Mouse (Mus musculus) heart, embryonic 13.5 days (tissue): ENCODE measurements around the gene Mras. TPM values are rescaled to one million over a fixed set of nuclear protein-coding genes. Genes with fewer than 3 reads are reported as not detected.

Source experiments
- ATAC-seq: fragments of 200-750 bp; cut with Nextera tagmentation; 2 replicates; pipeline ENCODE4 v1.8.0; 2017; ENCODE audit warnings: moderate TSS enrichment; ENCODE audit not compliant: insufficient number of reproducible peaks, low FRiP score, low TSS enrichment; ENCODE audit errors: extremely low read depth
- H3K27ac ChIP-seq: fragments of 300-500 bp; sonication (generic); replicated peaks from 2 replicates; pipeline ENCODE4 v1.5.1; 2015; ENCODE audit warnings: moderate library complexity, mild to moderate bottlenecking, inconsistent platforms
- H3K27me3 ChIP-seq: fragments of 300-500 bp; sonication (generic); replicated peaks from 2 replicates; pipeline ENCODE4 v1.6.1; 2015; ENCODE audit warnings: mild to moderate bottlenecking, inconsistent platforms
- H3K36me3 ChIP-seq: fragments of 300-500 bp; sonication (generic); 2 replicates; pipeline ENCODE4 v1.6.1; 2015; ENCODE audit warnings: mild to moderate bottlenecking, inconsistent platforms
- H3K4me1 ChIP-seq: fragments of 300-500 bp; sonication (generic); 2 replicates; pipeline ENCODE4 v1.6.1; 2015; ENCODE audit warnings: inconsistent platforms
- H3K4me2 ChIP-seq: fragments of 300-500 bp; sonication (generic); 2 replicates; pipeline ENCODE4 v1.6.1; 2015; ENCODE audit warnings: inconsistent platforms, mild to moderate bottlenecking, moderate library complexity
- H3K4me3 ChIP-seq: fragments of 300-500 bp; sonication (generic); 2 replicates; pipeline ENCODE4 v1.5.1; 2015; ENCODE audit warnings: moderate library complexity, mild to moderate bottlenecking, inconsistent platforms
- H3K9ac ChIP-seq: fragments of 300-500 bp; sonication (generic); 2 replicates; pipeline ENCODE4 v1.6.1; 2015; ENCODE audit warnings: inconsistent platforms, mild to moderate bottlenecking, moderate library complexity
- H3K9me3 ChIP-seq: fragments of 300-500 bp; sonication (generic); 2 replicates; pipeline ENCODE4 v1.6.1; 2016; ENCODE audit warnings: inconsistent platforms
- WGBS: fragments of 180-500 bp; shearing (Covaris S2); methylation state at CpG from one replicate; pipeline ENCODE4 v1.1.7; 2015; ENCODE audit warnings: mixed read lengths; 5-methylcytosine and 5-hydroxymethylcytosine counted together
- polyA plus RNA-seq: library from polyadenylated mRNA; unstranded; fragments of >200 nt; fragmentation: Nextera tagmentation; extraction: Ambion mirVana; gene quantifications from 2 replicates; pipeline ENCODE4 v1.2.1, GENCODE M21; 2015

Gene Mras
- polyA plus RNA-seq, 1 experiment from 2014 or later, result 9.3 TPM

GRCm38 (mm10) chr9:99401288-99401974 lies 35.8 kb downstream of the Mras start:
- Histone ChIP-seq H3K9me3 (no peaks in the 10 kb centered on the region), H3K9ac (no peak overlapping the region), H3K4me3 (no peak overlapping the region), H3K27me3 (no peaks in the 10 kb centered on the region), H3K4me1 (peaks cover 17% of the 10 kb centered on the region), H3K27ac (no peak overlapping the region), H3K36me3 (no peaks in the 10 kb centered on the region), H3K4me2 (no peak overlapping the region)
- WGBS, result 68% methylated on average over 9 of the region's 9 CpGs
- ATAC-seq, result no peak

GRCm38 (mm10) chr9:99400781-99401180 lies 36.4 kb downstream of the Mras start:
- Histone ChIP-seq H3K4me1 (peaks cover 17% of the 10 kb centered on the region), H3K9me3 (no peaks in the 10 kb centered on the region), H3K4me2 (no peak overlapping the region), H3K36me3 (no peaks in the 10 kb centered on the region), H3K4me3 (no peak overlapping the region), H3K27ac (no peak overlapping the region), H3K27me3 (no peaks in the 10 kb centered on the region), H3K9ac (no peak overlapping the region)
- no peak for ATAC-seq
- WGBS, result 62% methylated on average over 6 of the region's 6 CpGs

- Histone ChIP-seq H3K27me3 (no peaks in the 10 kb centered on the region), H3K27ac (no peak overlapping the region), H3K36me3 (peaks cover 6% of the 10 kb centered on the region), H3K9ac (no peak overlapping the region), H3K9me3 (no peaks in the 10 kb centered on the region), H3K4me3 (no peak overlapping the region), H3K4me2 (no peak overlapping the region), H3K4me1 (peaks cover 17% of the 10 kb centered on the region)
- no peak for ATAC-seq
- WGBS, result 70% methylated on average over 13 of the region's 13 CpGs
Observed at GRCm38 (mm10) chr9:99397056-99397815, 39.9 kb downstream of the Mras start.

GRCm38 (mm10) chr9:99394366-99394765 lies 42.8 kb downstream of the Mras start:
- H3K9ac ChIP-seq, result no peak overlapping the region
- H3K27ac ChIP-seq, result no peak overlapping the region
- ATAC-seq, result no peak
- H3K4me1 ChIP-seq, result no peaks in the 10 kb centered on the region
- H3K9me3 ChIP-seq, result no peaks in the 10 kb centered on the region
- H3K36me3 ChIP-seq, result peaks cover 10% of the 10 kb centered on the region
- no peak overlapping the region for H3K4me2 ChIP-seq
- 87% methylated on average over 11 of the region's 11 CpGs for WGBS
- no peaks in the 10 kb centered on the region for H3K27me3 ChIP-seq
- H3K4me3 ChIP-seq, result no peak overlapping the region

- Histone ChIP-seq H3K27ac (no peak overlapping the region), H3K9me3 (no peaks in the 10 kb centered on the region), H3K4me1 (no peaks in the 10 kb centered on the region), H3K4me2 (no peak overlapping the region), H3K9ac (no peak overlapping the region), H3K27me3 (no peaks in the 10 kb centered on the region), H3K4me3 (no peak overlapping the region), H3K36me3 (peaks cover 13% of the 10 kb centered on the region)
- WGBS, result 83% methylated on average over 8 of the region's 8 CpGs
- ATAC-seq, result no peak
Observed at GRCm38 (mm10) chr9:99393146-99393545, 44.0 kb downstream of the Mras start.

- H3K27me3 ChIP-seq, result no peaks in the 10 kb centered on the region
- WGBS, result 86% methylated on average over 10 of the region's 10 CpGs
- no peaks in the 10 kb centered on the region for H3K9me3 ChIP-seq
- no peak overlapping the region for H3K27ac ChIP-seq
- H3K4me2 ChIP-seq, result no peak overlapping the region
- ATAC-seq, result no peak
- peaks cover 15% of the 10 kb centered on the region for H3K36me3 ChIP-seq
- H3K4me3 ChIP-seq, result no peak overlapping the region
- H3K4me1 ChIP-seq, result no peaks in the 10 kb centered on the region
- no peak overlapping the region for H3K9ac ChIP-seq
Observed at GRCm38 (mm10) chr9:99391557-99391956, 45.6 kb downstream of the Mras start.

- 57% methylated on average over 2 of the region's 2 CpGs for WGBS
- Histone ChIP-seq H3K4me3 (no peak overlapping the region), H3K4me1 (no peaks in the 10 kb centered on the region), H3K9me3 (no peaks in the 10 kb centered on the region), H3K9ac (no peak overlapping the region), H3K4me2 (no peak overlapping the region), H3K36me3 (peaks cover 15% of the 10 kb centered on the region), H3K27me3 (no peaks in the 10 kb centered on the region), H3K27ac (no peak overlapping the region)
- no peak for ATAC-seq
Observed at GRCm38 (mm10) chr9:99390716-99391115, 46.5 kb downstream of the Mras start.

GRCm38 (mm10) chr9:99390201-99390600 lies 47.0 kb downstream of the Mras start:
- H3K9ac ChIP-seq, result no peak overlapping the region
- H3K9me3 ChIP-seq, result no peaks in the 10 kb centered on the region
- ATAC-seq, result no peak
- H3K36me3 ChIP-seq, result peaks cover 15% of the 10 kb centered on the region
- H3K27ac ChIP-seq, result no peak overlapping the region
- no peak overlapping the region for H3K4me3 ChIP-seq
- WGBS, result 62% methylated on average over 5 of the region's 5 CpGs
- no peaks in the 10 kb centered on the region for H3K27me3 ChIP-seq
- H3K4me1 ChIP-seq, result no peaks in the 10 kb centered on the region
- H3K4me2 ChIP-seq, result no peak overlapping the region

- WGBS, result 76% methylated on average over 8 of the region's 8 CpGs
- no peaks in the 10 kb centered on the region for H3K27me3 ChIP-seq
- H3K27ac ChIP-seq, result no peak overlapping the region
- no peak overlapping the region for H3K9ac ChIP-seq
- H3K4me3 ChIP-seq, result no peak overlapping the region
- H3K36me3 ChIP-seq, result peaks cover 15% of the 10 kb centered on the region
- no peak overlapping the region for H3K4me2 ChIP-seq
- no peaks in the 10 kb centered on the region for H3K9me3 ChIP-seq
- H3K4me1 ChIP-seq, result no peaks in the 10 kb centered on the region
- ATAC-seq, result no peak
Observed at GRCm38 (mm10) chr9:99389506-99389905, 47.7 kb downstream of the Mras start.

GRCm38 (mm10) chr9:99388856-99389255 lies 48.3 kb downstream of the Mras start:
- 74% methylated on average over 9 of the region's 9 CpGs for WGBS
- peaks cover 15% of the 10 kb centered on the region for H3K36me3 ChIP-seq
- no peak overlapping the region for H3K4me3 ChIP-seq
- no peaks in the 10 kb centered on the region for H3K27me3 ChIP-seq
- H3K9me3 ChIP-seq, result no peaks in the 10 kb centered on the region
- H3K27ac ChIP-seq, result no peak overlapping the region
- H3K4me2 ChIP-seq, result no peak overlapping the region
- no peaks in the 10 kb centered on the region for H3K4me1 ChIP-seq
- H3K9ac ChIP-seq, result no peak overlapping the region
- no peak for ATAC-seq

- Histone ChIP-seq H3K36me3 (peaks cover 15% of the 10 kb centered on the region), H3K9me3 (no peaks in the 10 kb centered on the region), H3K4me3 (no peak overlapping the region), H3K4me2 (no peak overlapping the region), H3K9ac (no peak overlapping the region), H3K27me3 (no peaks in the 10 kb centered on the region), H3K27ac (no peak overlapping the region), H3K4me1 (no peaks in the 10 kb centered on the region)
- ATAC-seq, result no peak
- 77% methylated on average over 5 of the region's 5 CpGs for WGBS
Observed at GRCm38 (mm10) chr9:99388078-99388477, 49.1 kb downstream of the Mras start.

- Histone ChIP-seq H3K27ac (no peak overlapping the region), H3K9ac (no peak overlapping the region), H3K36me3 (no peaks in the 10 kb centered on the region), H3K4me1 (no peaks in the 10 kb centered on the region), H3K27me3 (peaks cover 11% of the 10 kb centered on the region), H3K9me3 (no peaks in the 10 kb centered on the region), H3K4me2 (no peak overlapping the region), H3K4me3 (no peak overlapping the region)
- ATAC-seq, result no peak
- WGBS, result 61% methylated on average over 9 of the region's 9 CpGs
Observed at GRCm38 (mm10) chr9:99382556-99382955, 54.6 kb downstream of the Mras start.
